Mouse (Mus musculus): Measurements from ENCODE around the gene Esrrg.

GRCm38 (mm10) chr1:188209025-188209424 lies 600.4 kb downstream of the Esrrg start:
- TF ChIP-seq POLR2A (IDR thresholded peaks at IDR 0.05; ENCODE audit: low read depth, low read length) (no peak), CTCF (IDR thresholded peaks at IDR 0.05; ENCODE audit: borderline replicate concordance, insufficient read depth, low read length) (no peak)

Measured in embryonic fibroblast, embryonic 13.5 days (primary cell).